Mouse (Mus musculus) megakaryocyte progenitor cell, adult 5-6 weeks (primary cell): ENCODE results near the gene Cfap97d1. TPM values are rescaled to one million over a fixed set of nuclear protein-coding genes. Genes with fewer than 3 reads are reported as not detected.

Experiments
- ATAC-seq: replicated peaks from 2 replicates; pipeline ENCODE4 v1.8.0; 2016; ENCODE audit warnings: mild to moderate bottlenecking, moderate TSS enrichment, inconsistent platforms; ENCODE audit not compliant: poor library complexity
- total RNA-seq, 2 experiments: library from RNA; stranded (forward) in 1 of 2; stranded (reverse) in 1 of 2; fragments of 157-497, 149-512 nt in 1 of 2; fragments of 200-1000 nt in 1 of 2; gene quantifications; 2 replicates each; pipeline versions ENCODE4 v1.2.3 to v1.2.4; 2015 to 2017

Cfap97d1 gene
- total RNA-seq (2015) (not detected in 2 replicates), total RNA-seq (2017) (not detected in 2 replicates)

DNA sequence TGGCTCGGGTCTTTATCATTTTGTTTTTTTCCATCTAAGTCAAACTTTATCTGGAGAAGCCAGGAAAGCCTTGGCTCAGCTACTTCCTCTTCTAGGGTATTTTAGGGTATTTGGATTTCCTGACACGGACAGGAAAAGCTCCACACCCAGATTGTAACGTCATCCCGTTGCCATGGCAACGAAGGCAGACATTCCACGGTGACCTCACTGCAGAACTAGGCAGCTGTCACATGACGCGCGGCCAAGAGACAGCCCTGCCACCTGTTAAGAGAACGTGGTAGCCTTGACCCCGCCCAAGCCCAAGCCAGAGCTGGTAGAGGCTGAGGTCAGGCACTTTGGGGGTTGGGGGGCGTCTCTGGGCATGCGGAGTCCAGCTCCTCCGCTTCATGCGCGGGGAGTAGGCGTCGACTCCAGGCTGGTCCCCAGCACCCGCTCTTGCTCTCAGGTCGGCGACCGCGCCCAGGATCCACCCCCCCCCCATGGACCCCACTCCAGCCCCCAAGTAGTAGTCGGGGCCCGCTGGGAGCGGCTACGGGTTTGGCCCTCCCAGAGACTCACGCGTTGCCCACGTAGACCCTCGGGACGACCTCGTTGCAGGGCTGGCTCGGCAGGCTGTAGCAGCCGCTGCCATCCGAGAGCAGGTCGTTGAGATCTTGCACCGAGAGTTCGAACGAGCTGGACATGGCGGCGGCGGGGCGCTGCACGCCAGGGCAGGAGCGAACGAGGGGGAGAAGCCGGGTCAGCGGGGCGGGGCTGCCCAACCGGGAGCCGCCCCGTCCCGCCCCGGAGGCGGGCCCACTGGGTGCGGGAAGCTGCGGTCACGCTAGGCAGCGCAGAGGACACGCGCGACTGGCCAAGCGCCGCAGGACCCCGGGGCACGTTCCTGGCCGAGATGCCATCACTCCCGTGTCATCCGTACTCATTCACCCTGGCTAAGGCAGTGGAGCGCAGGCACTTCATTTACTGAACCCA is at the start of gene Cfap97d1:
TSS of gene Cfap97d1 (plus strand) at position 226 of the 972 bp plus-strand sequence.
- peak; percentile 71 for ATAC-seq

DNA sequence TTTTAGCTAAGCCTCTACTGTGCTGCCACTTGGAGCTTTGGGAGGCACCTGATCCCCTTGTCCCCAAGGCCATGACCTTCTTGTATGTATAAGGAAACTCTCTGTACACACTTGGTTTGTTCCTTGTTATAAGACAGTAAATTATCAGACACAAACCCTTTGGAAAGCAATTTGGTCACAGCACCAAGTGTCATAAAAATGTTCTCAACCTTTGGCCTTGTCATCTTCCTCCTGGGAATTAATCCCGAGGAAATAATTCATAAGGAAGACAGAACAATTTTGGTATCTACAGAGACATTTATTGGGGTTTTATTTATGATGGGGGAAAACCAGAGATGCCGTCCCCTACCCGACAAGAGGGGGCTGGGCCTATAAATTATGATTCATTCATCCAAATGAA is 48.3 kb upstream of the Cfap97d1 start:
- ATAC-seq: no peak

DNA sequence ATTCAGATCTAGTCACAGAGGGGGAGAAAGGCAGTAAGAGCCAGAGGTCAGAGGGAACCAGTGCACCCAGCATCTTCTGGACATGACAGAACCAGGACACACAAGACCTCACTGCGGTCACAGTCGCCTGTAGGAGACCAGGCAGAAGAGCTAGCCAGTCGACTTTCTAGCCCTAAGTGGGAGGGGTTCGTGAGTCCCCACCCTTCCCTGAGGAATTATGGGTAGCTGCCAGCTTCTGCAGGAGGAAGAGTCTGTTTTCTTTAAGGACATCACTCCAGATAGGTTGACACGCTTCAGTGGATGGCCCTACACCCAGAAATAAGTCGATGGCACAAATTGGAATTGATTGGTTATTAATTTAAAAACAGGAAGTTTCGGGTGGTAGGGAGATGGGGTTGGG is 47.7 kb upstream of the Cfap97d1 start:
- ATAC-seq: no peak

DNA sequence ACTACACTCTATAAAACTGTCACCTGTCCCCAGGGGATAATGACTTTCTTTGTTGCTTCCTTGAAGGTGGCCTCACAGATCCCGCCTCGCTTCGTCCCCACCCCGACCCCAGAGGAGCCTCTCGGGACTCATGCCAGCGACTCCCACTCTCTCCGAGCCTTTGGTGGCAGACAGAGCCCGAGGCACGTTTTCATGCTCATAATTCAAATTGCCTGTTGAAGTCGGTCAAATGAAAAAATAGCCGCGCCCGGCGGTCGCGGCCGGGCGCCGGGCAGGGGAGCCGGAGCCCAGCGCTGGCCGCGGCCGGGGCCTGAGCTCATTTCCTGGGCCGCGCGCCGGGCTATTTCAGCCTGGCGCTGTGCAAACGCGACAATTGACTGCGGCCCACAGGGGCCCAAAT is 47.0 kb upstream of the Cfap97d1 start:
- no peak for ATAC-seq

DNA sequence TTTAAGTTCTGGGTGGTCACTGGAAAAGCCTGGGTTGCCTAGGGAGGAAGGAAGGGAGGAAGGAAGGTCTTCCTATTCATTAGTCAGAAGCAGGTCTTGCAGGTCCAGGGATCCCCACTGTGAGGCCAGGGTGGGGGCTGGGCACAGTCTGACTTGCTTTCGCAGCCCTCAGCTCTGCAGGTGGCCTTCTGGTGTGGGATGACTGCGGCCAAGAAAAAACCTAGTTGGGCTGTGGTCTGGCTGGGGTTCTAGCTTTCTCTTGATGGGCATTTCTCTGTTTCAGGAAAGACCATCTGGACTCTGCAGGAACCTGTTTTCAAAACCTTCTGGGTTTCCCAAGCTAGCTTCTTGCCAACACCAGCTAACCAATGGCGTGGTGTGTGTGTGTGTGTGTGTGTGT is 41.0 kb upstream of the Cfap97d1 start:
- no peak for ATAC-seq

DNA sequence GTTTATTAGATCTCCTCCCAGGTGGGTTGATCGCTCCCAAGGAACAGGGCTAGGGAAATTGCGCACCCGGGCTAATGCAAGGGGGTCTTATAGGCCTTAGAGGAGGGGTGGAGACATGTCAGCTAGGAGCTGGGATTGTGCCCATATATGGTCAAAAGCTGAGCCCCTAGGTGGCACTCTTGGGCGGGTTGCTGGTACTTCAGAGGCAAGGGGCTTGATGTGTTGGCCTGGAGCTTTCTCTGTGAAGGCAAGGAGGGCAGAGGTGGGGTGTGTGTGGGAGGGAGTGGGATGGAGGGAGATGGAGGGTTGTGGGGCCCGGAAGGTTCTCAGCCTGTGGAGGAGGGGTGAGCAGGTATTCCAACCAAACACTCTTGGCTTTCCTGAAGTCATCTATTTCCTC is 37.6 kb upstream of the Cfap97d1 start:
- ATAC-seq: no peak

DNA sequence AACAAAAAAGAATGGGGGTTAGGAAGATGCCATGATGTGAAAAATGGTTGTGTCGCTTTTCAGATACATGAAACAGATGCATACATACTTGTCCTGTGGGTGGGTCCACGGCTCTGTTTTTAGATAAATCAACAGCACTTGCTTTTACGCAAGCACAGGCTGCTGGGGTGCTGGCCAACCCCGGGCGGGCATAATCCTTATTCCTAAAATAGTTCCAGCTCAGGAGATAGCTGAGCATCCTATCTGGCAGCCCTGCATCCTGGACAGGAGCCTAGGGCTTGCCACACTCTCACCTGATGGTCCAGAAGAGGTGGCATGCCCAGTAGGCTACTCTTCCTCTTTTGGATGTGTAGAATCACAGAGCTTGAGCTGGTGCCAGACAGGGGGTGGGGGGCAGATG is 34.1 kb upstream of the Cfap97d1 start:
- ATAC-seq: no peak

DNA sequence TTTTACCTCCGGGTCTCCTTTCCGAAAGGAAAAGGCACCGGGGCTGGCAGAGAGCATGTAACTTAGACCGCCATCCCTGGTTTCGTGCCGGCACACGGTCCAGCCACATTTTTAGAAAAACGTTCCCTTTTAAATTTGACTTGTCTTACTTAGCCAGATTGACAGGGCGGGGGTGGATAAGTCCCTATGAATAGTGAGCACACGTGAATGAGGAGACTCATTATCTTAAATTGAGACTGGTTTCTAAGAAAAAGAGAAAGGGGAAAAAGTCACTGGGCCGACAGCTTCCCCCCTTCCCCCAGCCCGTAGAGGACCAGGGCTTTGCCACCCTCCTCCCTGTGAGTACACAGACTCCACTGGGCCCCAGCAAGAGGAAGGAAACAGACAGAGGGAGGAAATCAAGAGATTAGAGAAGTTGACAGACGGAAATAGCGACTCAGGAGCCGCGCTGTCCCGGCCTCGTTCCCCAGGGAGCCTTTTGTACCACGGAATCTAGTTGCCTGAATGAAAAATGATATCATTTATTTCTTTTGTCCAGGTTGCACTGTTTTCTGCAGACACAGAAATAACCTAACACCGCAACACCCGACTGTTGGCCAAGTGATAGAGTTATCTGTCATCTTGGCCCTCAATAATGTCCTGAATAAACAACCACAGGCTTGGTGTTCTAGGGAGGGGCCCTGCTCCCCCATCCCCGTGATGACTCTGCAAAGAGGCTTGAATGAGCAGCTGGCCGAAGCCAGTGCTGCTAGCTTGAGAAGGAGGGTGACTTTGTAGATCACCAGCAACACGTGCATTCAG is 31.3 kb upstream of the Cfap97d1 start:
- ATAC-seq: peak; percentile 80

DNA sequence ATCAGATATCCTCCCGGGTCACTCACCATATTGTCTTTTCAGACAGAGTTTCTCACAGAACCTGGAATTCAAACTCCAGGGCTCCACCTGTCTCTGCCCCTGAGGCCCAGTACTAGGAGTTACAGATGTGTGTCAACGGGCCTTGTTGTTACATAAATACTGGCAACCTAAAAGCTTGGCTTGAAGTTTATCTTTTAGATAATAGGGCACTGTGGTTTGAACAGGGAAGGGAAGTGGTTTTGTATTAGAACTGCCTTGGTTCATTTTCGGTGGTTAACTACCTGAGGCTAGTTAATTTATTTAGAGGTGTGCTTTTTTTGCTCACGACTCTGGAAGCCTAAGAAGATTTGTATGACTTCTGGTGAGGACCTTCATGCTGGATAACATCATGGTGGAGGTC is 30.6 kb upstream of the Cfap97d1 start:
- ATAC-seq: no peak

DNA sequence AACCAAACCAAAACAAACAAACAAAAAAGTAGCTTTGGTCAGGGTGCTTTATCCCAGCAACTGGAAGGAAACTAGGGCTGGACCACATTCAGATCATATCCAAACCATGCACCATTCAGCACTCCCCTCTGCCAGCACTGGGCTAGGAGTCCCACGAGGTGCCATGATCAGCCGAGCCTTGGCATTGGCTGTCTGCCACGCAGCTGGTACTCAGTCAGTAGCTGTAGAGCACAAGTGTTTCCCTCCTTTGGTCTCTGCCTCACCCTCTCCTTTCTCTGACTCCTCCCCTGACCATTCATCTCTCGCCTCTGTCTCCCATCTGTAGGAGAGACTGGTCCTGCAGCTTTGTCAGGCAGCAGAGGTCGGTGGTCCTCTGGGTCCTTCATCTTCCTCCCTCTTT is 26.6 kb upstream of the Cfap97d1 start:
- no peak for ATAC-seq

DNA sequence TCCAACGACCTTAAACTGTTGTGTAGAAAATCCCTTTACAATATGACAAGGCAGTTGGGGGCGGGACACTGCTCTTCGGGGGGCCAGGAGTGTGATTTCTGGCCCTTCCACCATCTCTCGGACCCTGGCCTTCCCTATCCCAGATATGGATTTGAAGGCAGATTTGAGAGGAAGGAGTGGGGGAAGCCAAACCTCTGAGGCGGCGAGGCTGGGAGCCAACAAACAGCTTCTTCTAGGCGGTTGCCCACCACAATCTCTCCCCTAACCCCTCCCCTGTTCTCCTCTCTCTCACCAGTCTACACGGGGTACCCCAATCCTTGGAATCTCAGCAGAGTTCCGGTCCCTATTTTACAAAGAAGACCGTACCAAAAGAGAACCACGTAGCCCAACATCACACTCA is 21.0 kb upstream of the Cfap97d1 start:
- no peak for ATAC-seq

DNA sequence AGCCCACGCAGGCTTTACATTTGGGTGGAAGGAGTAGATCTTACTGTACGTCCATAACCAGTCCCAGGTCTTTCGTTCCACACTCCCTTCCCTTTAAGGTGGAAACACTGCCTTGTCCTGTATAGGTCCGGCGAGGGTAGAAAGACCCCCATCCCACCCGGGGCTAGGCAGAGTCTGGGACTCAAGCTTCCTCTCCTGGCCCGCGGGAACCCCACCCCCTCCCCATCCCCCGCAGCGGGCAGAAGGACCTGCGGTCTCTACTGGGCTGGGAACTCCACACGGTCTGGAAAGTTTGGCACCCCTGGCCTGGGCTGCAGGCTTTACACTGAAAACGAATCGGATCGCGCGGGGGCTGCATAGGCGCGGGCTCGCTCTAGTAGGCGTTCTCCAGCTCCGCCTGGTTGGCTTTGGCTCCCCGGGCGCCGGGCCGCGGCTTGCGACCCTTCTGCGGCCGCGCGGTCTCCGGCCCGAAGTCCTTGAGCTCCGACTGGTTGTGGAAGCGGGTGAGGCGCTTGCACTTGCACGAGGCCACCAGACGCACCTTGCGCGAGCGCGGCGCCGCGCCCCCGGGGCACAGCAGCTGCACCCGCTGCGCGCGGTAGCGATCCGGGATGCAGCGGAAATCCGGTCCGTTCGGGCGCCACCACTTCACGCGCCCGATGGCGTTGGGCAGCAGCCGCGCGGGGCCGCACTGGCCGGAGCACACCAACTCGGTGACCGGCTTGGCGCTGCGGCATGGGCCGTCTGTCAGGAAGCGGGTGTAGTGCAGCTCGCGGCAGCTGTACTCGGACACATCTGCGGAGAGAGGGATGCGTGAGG is 20.4 kb upstream of the Cfap97d1 start:
- no peak for ATAC-seq

DNA sequence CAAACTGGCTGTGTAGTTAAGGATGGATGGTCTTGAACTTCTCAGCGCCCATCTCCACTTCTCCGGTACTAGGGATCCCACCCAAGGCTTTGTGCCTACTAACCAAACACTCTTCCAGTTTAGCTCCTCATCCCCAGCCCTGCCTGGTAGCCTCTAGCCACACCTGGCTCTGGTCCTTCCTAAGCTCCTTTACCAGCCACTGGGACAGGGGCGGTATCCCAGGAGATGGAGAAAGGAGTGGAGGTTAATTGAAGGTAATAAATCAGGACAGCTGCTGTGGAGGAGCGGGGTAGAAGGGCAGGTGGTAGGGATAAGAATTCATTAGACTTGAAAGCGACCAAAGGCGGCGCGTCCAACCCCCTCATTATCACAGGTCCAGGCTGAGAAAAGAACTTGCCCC is 19.4 kb upstream of the Cfap97d1 start:
- no peak for ATAC-seq

DNA sequence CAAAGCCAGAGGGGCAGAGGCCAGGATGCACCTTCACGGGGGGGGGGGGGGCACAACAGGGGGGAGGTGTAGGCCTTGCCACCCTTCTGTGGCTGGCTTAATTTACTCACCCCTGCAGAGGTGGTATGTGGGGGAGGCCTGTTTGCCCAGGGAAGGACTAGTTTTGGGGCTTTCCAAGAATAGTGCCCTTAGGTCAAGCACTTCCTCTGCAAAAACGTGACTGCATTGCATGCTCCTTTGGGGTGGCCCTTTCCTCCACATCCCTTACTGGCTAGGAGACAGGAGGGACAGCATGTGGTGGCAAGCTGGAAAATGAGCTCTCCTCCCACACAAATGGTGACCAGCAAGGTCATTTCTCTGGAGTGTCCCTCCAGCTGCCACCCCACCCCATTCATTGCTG is 18.5 kb upstream of the Cfap97d1 start:
- no peak for ATAC-seq

DNA sequence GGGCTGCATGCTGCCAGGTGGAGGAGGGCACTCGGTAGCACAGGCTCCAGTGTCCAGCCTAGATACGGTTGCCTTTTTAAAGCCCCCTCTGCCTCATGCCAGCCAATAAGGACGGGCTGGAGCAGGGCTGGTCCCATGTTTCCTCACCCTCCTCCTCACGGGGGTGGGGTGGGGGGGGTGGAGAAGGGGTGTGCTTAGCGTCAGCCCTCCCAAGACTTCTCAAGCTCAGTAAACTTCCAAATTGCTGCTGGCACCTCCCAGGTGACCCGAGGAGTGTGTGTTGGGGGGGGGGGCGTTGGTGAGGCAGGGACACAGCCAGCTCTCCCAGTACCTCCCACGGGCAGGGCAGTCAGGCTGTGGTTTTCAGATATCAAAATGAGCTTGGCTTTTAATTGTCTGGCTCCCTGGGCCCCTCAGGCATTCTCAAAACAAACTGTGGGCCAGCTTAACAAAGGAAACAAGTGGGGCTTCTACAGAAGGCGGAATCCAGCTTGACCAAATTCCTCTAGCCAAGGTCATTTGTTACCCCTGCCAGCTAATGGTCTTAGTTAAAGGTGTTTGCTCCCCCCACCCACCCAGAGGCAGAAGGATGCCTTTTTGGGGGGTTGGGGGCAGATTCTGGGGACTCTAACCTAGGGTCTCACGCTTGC is 17.0 kb upstream of the Cfap97d1 start, which contains the start of gene Sost:
TSS of gene Sost (minus strand) at position 51 of the 650 bp plus-strand sequence.
- ATAC-seq: no peak

DNA sequence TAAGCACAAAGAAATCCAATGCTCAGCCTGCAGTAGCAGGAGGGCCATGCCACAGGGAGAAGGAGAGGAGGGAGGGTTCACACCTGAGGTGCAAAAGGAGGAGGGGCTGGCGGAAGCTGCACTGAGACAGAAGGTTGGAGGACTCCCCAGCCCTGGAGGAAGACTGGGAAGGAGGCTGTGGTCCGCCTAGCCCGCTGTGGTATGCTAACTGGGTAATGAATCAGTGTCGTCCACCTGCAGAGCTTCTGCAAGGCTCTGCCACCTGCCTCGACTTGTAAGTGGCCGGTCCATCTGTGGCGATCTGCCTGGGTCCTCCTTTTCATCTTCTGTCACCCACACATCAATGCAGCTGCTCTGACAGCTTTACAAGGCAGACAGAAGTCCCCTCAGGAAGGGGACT is 15.8 kb upstream of the Cfap97d1 start:
- ATAC-seq: no peak

DNA sequence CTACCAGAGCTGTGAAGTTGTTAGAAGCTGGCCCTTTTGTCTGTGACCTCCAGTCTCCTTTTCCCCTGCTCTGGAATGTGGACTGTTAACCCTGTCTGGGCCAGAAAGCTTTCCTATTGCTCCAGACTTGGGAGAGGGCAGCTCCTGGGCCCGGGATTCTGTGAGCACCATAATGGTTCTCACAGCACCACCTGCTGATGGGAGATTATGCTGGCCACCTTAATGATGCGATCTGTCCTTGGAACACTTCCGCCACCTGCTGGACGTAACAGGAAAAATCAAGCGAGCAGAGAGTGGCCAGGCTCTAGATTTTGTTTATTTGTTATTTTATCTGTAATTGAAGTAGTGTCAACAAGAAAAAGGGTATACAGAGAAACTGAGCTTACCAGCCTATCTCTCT is 15.3 kb upstream of the Cfap97d1 start:
- ATAC-seq: peak; percentile 84

DNA sequence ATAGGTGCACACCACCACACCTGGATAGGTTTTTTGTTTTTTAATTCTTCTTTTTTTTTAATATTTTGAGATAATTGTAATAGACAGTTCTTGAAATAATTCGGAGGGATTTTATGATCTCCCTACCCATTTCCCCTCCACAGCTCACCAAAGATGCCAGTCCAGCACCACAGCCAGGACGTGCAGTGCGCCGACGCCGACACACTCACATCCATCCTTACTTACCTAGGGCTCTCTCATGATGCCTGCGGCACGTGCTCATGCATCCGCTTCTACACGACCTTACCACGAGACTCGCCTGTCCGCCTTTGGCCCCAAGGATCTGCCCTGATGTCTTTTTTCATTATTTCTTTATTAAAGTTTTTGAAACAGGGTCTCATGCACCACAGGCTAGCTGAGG is 14.2 kb upstream of the Cfap97d1 start:
- no peak for ATAC-seq

DNA sequence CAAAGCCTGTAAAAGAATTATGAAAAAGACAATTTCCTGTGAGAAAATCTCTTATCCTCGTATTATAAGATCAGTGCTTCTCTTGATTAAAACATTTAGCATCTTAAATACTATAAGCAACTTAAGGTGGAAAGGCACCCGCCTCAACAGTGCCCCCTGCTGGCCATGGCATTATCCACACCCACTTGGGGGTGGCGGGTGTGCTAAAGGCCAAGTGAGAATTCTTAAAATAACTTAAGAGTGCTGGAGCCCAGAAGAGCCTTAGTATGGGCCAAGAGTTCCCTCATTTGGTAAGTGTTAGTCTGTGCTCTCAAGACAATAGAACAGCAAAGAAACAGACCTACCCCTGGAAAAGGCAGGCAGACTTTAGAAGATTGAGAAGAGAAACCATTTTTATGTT is 12.7 kb upstream of the Cfap97d1 start:
- ATAC-seq: 0 out of 2 replicates have a peak, but pooled peaks have one; percentile 38

DNA sequence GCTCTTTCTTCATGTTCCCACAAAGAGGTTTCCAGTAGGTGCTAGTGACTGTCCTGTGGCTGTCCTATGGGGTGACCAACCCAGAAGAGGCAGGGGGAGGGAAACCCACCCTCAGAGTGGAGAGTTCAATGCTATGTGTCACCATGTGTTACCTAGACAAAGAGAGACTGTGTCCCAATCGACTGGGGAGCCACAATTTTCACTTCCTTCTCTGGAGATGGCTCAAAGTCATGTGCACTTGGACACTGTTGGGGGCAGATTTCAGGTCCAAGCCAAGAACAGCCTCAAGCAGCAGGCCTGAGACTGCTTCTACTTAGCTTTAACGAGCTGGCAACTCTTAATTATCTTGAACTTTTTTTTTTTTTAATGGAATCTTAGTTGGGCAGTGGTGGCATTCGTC is 12.0 kb upstream of the Cfap97d1 start:
- peak; percentile 62 for ATAC-seq
